Mouse (Mus musculus) thymus, postnatal 14 days (tissue): ENCODE results near the gene Exoc6b.
A peak's percentile ranks its signal among the peaks of the same experiment; 100 is the strongest.

Source experiments
- DNase-seq: peaks from one replicate; pipeline ENCODE4 v3.0.0; 2021

The Exoc6b gene

GRCm38 (mm10) chr6:84968531-84968930 lies 100.8 kb downstream of the Exoc6b start:
- no peak for DNase-seq

- DNase-seq = no peak
Measured at GRCm38 (mm10) chr6:84964729-84965415, 104.4 kb downstream of the Exoc6b start.

- no peak for DNase-seq
Measured at GRCm38 (mm10) chr6:84963044-84963443, 106.3 kb downstream of the Exoc6b start.

- no peak for DNase-seq
Measured at GRCm38 (mm10) chr6:84961763-84962162, 107.5 kb downstream of the Exoc6b start.

- no peak for DNase-seq
Measured at GRCm38 (mm10) chr6:84959520-84959919, 109.8 kb downstream of the Exoc6b start.

GRCm38 (mm10) chr6:84951621-84952020 lies 117.7 kb downstream of the Exoc6b start:
- no peak for DNase-seq

- no peak for DNase-seq
Measured at GRCm38 (mm10) chr6:84946569-84946968, 122.7 kb downstream of the Exoc6b start.

GRCm38 (mm10) chr6:84946106-84946505 lies 123.2 kb downstream of the Exoc6b start:
- no peak for DNase-seq

- no peak for DNase-seq
Measured at GRCm38 (mm10) chr6:84932953-84933921, 136.1 kb downstream of the Exoc6b start.

- DNase-seq = no peak
Measured at GRCm38 (mm10) chr6:84931051-84931450, 138.3 kb downstream of the Exoc6b start.

- DNase-seq = no peak
Measured at GRCm38 (mm10) chr6:84926066-84926465, 143.2 kb downstream of the Exoc6b start.

- no peak for DNase-seq
Measured at GRCm38 (mm10) chr6:84923760-84924221, 145.5 kb downstream of the Exoc6b start.

- DNase-seq = peak; percentile 55
Measured at GRCm38 (mm10) chr6:84916291-84916690, 153.0 kb downstream of the Exoc6b start.

GRCm38 (mm10) chr6:84912434-84912833 lies 156.9 kb downstream of the Exoc6b start:
- peak; percentile 30 for DNase-seq

GRCm38 (mm10) chr6:84899002-84899774 lies 170.1 kb downstream of the Exoc6b start:
- DNase-seq = no peak

GRCm38 (mm10) chr6:84893773-84894095 lies 175.6 kb downstream of the Exoc6b start:
- DNase-seq = no peak

GRCm38 (mm10) chr6:84892926-84893772 lies 176.2 kb downstream of the Exoc6b start:
- no peak for DNase-seq

GRCm38 (mm10) chr6:84886551-84886950 lies 182.8 kb downstream of the Exoc6b start:
- no peak for DNase-seq

GRCm38 (mm10) chr6:84885080-84885479 lies 184.2 kb downstream of the Exoc6b start:
- DNase-seq = no peak

- DNase-seq = no peak
Measured at GRCm38 (mm10) chr6:84883720-84884119, 185.6 kb downstream of the Exoc6b start.

GRCm38 (mm10) chr6:84882663-84883517 lies 186.4 kb downstream of the Exoc6b start:
- no peak for DNase-seq
